ENCODE assay signal across 12 mouse cellular contexts in genomic region chr13:4059363-4059762, GRCm38 (mm10). TPM values are rescaled to one million over a fixed set of nuclear protein-coding genes. Genes with fewer than 3 reads are reported as not detected.
DNase-seq lines count a peak whose midpoint lies in the region; ATAC-seq lines count a peak whose summit lies in the region.
"Had no signal": no experiment of that assay in that cellular context is flagged by ENCODE, and none has a peak within 500 bp of the region (broad histone marks: within the 10 kb centered on the region; RNA-seq: fewer than 3 reads in every experiment).

No protein-coding gene starts in this region.

- 30% methylated on average over 5 of the region's 5 CpGs for WGBS in intestine, embryonic 14.5 days
- WGBS in stomach, embryonic 16.5 days, result 32% methylated on average over 5 of the region's 5 CpGs
- 41% methylated on average over 5 of the region's 5 CpGs for WGBS in forebrain, embryonic 15.5 days

- ATAC-seq in intestine, embryonic 14.5 days (replicated peaks; ENCODE audit: low FRiP score, low TSS enrichment, low read depth), result no peak
- ATAC-seq in stomach, embryonic 16.5 days (ENCODE audit: insufficient read depth, low FRiP score), result no peak
- ATAC-seq in forebrain, embryonic 15.5 days (replicated peaks), result no peak

- H3K27ac ChIP-seq in intestine, embryonic 14.5 days (ENCODE audit: low read depth), result peak overlapping the region; percentile 35; the same call in 1 of the 2 replicates
- H3K27ac ChIP-seq in stomach, embryonic 16.5 days (ENCODE audit: low read length), result no peak overlapping the region
- H3K27ac ChIP-seq in forebrain, embryonic 15.5 days (replicated peaks), result no peak overlapping the region
- H3K27ac ChIP-seq: embryonic facial prominence, embryonic 13.5 days; neural tube, embryonic 15.5 days had no signal

- no peaks in the 10 kb centered on the region for H3K36me3 ChIP-seq in intestine, embryonic 14.5 days (ENCODE audit: control insufficient read depth, insufficient read depth, low read length)
- H3K36me3 ChIP-seq in stomach, embryonic 16.5 days (ENCODE audit: control insufficient read depth, insufficient read depth, low read length), result no peaks in the 10 kb centered on the region
- H3K36me3 ChIP-seq in forebrain, embryonic 15.5 days, result no peaks in the 10 kb centered on the region
- H3K36me3 ChIP-seq: embryonic facial prominence, embryonic 13.5 days; neural tube, embryonic 15.5 days had no signal

- no peaks in the 10 kb centered on the region for H3K27me3 ChIP-seq in intestine, embryonic 14.5 days (replicated peaks; ENCODE audit: control insufficient read depth, insufficient read depth, low read length)
- no peaks in the 10 kb centered on the region for H3K27me3 ChIP-seq in stomach, embryonic 16.5 days (ENCODE audit: control insufficient read depth, insufficient read depth, low read length)
- H3K27me3 ChIP-seq in forebrain, embryonic 15.5 days, result no peaks in the 10 kb centered on the region
- H3K27me3 ChIP-seq: embryonic facial prominence, embryonic 13.5 days; neural tube, embryonic 15.5 days had no signal

- H3K4me1 ChIP-seq in intestine, embryonic 14.5 days (replicated peaks; ENCODE audit: control insufficient read depth, insufficient read depth, low read length), result peaks cover 17% of the 10 kb centered on the region
- H3K4me1 ChIP-seq in stomach, embryonic 16.5 days (ENCODE audit: control insufficient read depth, insufficient read depth, low read length), result no peaks in the 10 kb centered on the region
- H3K4me1 ChIP-seq in forebrain, embryonic 15.5 days, result no peaks in the 10 kb centered on the region
- H3K4me1 ChIP-seq: embryonic facial prominence, embryonic 13.5 days; neural tube, embryonic 15.5 days had no signal

- no peak overlapping the region for H3K4me2 ChIP-seq in intestine, embryonic 14.5 days (ENCODE audit: low read length)
- H3K4me2 ChIP-seq in stomach, embryonic 16.5 days (ENCODE audit: low read depth, low read length), result peak overlapping the region; percentile 14; the same call in 1 of the 2 replicates
- H3K4me2 ChIP-seq in forebrain, embryonic 15.5 days (replicated peaks), result no peak overlapping the region
- H3K4me2 ChIP-seq: embryonic facial prominence, embryonic 13.5 days; neural tube, embryonic 15.5 days had no signal

- DNase-seq in embryo, embryonic 11 days, result peak; percentile 4
- no peak for DNase-seq in embryo, embryonic 10.5 days (ENCODE audit: low spot score)
- DNase-seq in lung, adult 18-20 months, result peak; percentile 6 to 57
- DNase-seq in lung, postnatal 14 days, result no peak
- DNase-seq in intestine, embryonic 14.5 days (ENCODE audit: low spot score), result no peak
- DNase-seq in layer of hippocampus, postnatal 10 days (ENCODE audit: low spot score in 2 of 2), result no peak
- DNase-seq: gastrocnemius, postnatal 10 days had no signal

- no peak overlapping the region for H3K4me3 ChIP-seq in intestine, embryonic 14.5 days (ENCODE audit: low read depth, low read length)
- peak overlapping the region; percentile 21; the same call in 1 of the 2 replicates for H3K4me3 ChIP-seq in stomach, embryonic 16.5 days (replicated peaks; ENCODE audit: low read length)
- no peak overlapping the region for H3K4me3 ChIP-seq in forebrain, embryonic 15.5 days
- H3K4me3 ChIP-seq: embryonic facial prominence, embryonic 13.5 days; neural tube, embryonic 15.5 days had no signal

- H3K9me3 ChIP-seq in intestine, embryonic 14.5 days (ENCODE audit: control insufficient read depth, low read length), result no peaks in the 10 kb centered on the region
- H3K9me3 ChIP-seq in stomach, embryonic 16.5 days (replicated peaks; ENCODE audit: control insufficient read depth, low read length), result no peaks in the 10 kb centered on the region
- H3K9me3 ChIP-seq in forebrain, embryonic 15.5 days, result no peaks in the 10 kb centered on the region
- H3K9me3 ChIP-seq: embryonic facial prominence, embryonic 13.5 days; neural tube, embryonic 15.5 days had no signal

- no peak overlapping the region for H3K9ac ChIP-seq in intestine, embryonic 14.5 days (ENCODE audit: low read length)
- no peak overlapping the region for H3K9ac ChIP-seq in stomach, embryonic 16.5 days (ENCODE audit: low read length)
- no peak overlapping the region for H3K9ac ChIP-seq in forebrain, embryonic 15.5 days (replicated peaks)
- H3K9ac ChIP-seq: embryonic facial prominence, embryonic 13.5 days; neural tube, embryonic 15.5 days had no signal

RNA-seq across cellular contexts. Expression of gene Akr1c14, which starts 10.6 kb away (rescaled TPM):
- 0.88 and 1.6 TPM in 2 replicates for polyA plus RNA-seq in intestine, embryonic 14.5 days (2014; fragmentation: Nextera tagmentation; extraction: Ambion mirVana)
- 4.3 and 6.3 TPM in 2 replicates for polyA plus RNA-seq in stomach, embryonic 16.5 days (2015; fragmentation: Nextera tagmentation; extraction: Ambion mirVana)
- polyA plus RNA-seq in forebrain, embryonic 15.5 days (2015; fragmentation: Nextera tagmentation; extraction: Ambion mirVana), result 0.41 and 0.50 TPM in 2 replicates
- 1 to 10 TPM; 1.5 to 2.5 TPM for total RNA-seq in layer of hippocampus, postnatal 10 days (2021)
- total RNA-seq: megakaryocyte, adult 5-6 weeks had no signal

Comparison
In these comparisons a context has a peak if more than half of its experiments do, and no peak if none do; other contexts are left out.
1. DNase-seq: peak in embryo, embryonic 11 days (single experiment) and lung, adult 18-20 months (2 of 2); none in embryo, embryonic 10.5 days (single experiment), lung, postnatal 14 days (single experiment), intestine, embryonic 14.5 days (single experiment) and layer of hippocampus, postnatal 10 days (0 of 2).